In genomic region chr17:7260360-7260759, GRCm38 (mm10) we compare ENCODE assay signal across 15 mouse cellular contexts.
DNase-seq lines count a peak whose midpoint lies in the region; ATAC-seq and TF ChIP-seq lines count a peak whose summit lies in the region.
"Had no signal": no experiment of that assay in that cellular context is flagged by ENCODE, and none has a peak within 500 bp of the region (broad histone marks: within the 10 kb centered on the region; RNA-seq: fewer than 3 reads in every experiment).

No protein-coding gene starts in this region.

- intact Hi-C loops in heart, postnatal 14 days (cut with DNase I): no loop called here
- intact Hi-C loops in left cerebral cortex, postnatal 25 days (cut with DNase I): no loop called here

- TF ChIP-seq EP300 in liver, postnatal 0 days (IDR thresholded peaks at IDR 0.05; ENCODE audit: low read depth): no peak

- no peak overlapping the region for H3K4me3 ChIP-seq in liver, postnatal 0 days (ENCODE audit: low read depth, low read length)
- no peak overlapping the region for H3K4me3 ChIP-seq in intestine, embryonic 16.5 days (ENCODE audit: low read length)
- no peak overlapping the region for H3K4me3 ChIP-seq in stomach, embryonic 15.5 days (replicated peaks)
- H3K4me3 ChIP-seq: midbrain, embryonic 12.5 days; neural tube, embryonic 12.5 days had no signal

- DNase-seq in heart, adult 11 months: peak; percentile 90
- DNase-seq in heart, postnatal 14 days: no peak
- peak; percentile 29 for DNase-seq in liver
- no peak for DNase-seq in liver, postnatal 0 days
- DNase-seq in left cerebral cortex, postnatal 25 days (ENCODE audit: low spot score in 2 of 2): no peak
- no peak for DNase-seq in cerebellum, adult 18-20 months
- DNase-seq: adrenal gland, adult 8-10 months; cerebellum, postnatal 36 days; forebrain, postnatal 0 days; gastrocnemius, postnatal 36 days had no signal

- H3K9ac ChIP-seq in liver, postnatal 0 days (replicated peaks): no peak overlapping the region
- no peak overlapping the region for H3K9ac ChIP-seq in intestine, embryonic 16.5 days (ENCODE audit: low read depth, low read length)
- H3K9ac ChIP-seq in stomach, embryonic 15.5 days: no peak overlapping the region
- H3K9ac ChIP-seq: forebrain, postnatal 0 days; midbrain, embryonic 12.5 days; neural tube, embryonic 12.5 days had no signal

- H3K36me3 ChIP-seq in liver, postnatal 0 days (replicated peaks; ENCODE audit: insufficient read depth, low read length): no peaks in the 10 kb centered on the region
- no peaks in the 10 kb centered on the region for H3K36me3 ChIP-seq in intestine, embryonic 16.5 days (ENCODE audit: control insufficient read depth, insufficient read depth, low read length)
- no peaks in the 10 kb centered on the region for H3K36me3 ChIP-seq in stomach, embryonic 15.5 days

- ATAC-seq in liver, postnatal 0 days: no peak
- peak; percentile 81 for ATAC-seq in intestine, embryonic 16.5 days
- peak; percentile 70 for ATAC-seq in stomach, embryonic 15.5 days (ENCODE audit: insufficient read depth, low FRiP score, low read depth)
- ATAC-seq: forebrain, postnatal 0 days; lung, postnatal 0 days had no signal

- H3K27ac ChIP-seq in liver, postnatal 0 days (ENCODE audit: low read depth): no peak overlapping the region
- H3K27ac ChIP-seq in intestine, embryonic 16.5 days (ENCODE audit: low read length): no peak overlapping the region
- no peak overlapping the region; the same call in 1 of the 2 replicates for H3K27ac ChIP-seq in stomach, embryonic 15.5 days
- H3K27ac ChIP-seq: midbrain, embryonic 12.5 days; neural tube, embryonic 12.5 days had no signal

- peaks cover 3% of the 10 kb centered on the region; the same call in 1 of the 2 replicates for H3K4me1 ChIP-seq in liver, postnatal 0 days (ENCODE audit: insufficient read depth)
- peaks cover 34% of the 10 kb centered on the region for H3K4me1 ChIP-seq in intestine, embryonic 16.5 days (ENCODE audit: control insufficient read depth, insufficient read depth, low read length)
- peaks cover 19% of the 10 kb centered on the region for H3K4me1 ChIP-seq in stomach, embryonic 15.5 days

- 43% methylated on average over 10 of the region's 10 CpGs for WGBS in liver, postnatal 0 days (ENCODE audit: insufficient replicate concordance)
- WGBS in intestine, embryonic 16.5 days: 30% methylated on average over 10 of the region's 10 CpGs
- WGBS in stomach, embryonic 15.5 days: 24% methylated on average over 10 of the region's 10 CpGs

- TF ChIP-seq CTCF in liver, postnatal 0 days (IDR thresholded peaks at IDR 0.05; ENCODE audit: low read depth): no peak

- H3K4me2 ChIP-seq in liver, postnatal 0 days (ENCODE audit: low read depth, low read length): no peak overlapping the region
- H3K4me2 ChIP-seq in intestine, embryonic 16.5 days (ENCODE audit: low read depth, low read length): peak overlapping the region; percentile 13; the same call in 1 of the 2 replicates
- no peak overlapping the region for H3K4me2 ChIP-seq in stomach, embryonic 15.5 days
- H3K4me2 ChIP-seq: midbrain, embryonic 12.5 days; neural tube, embryonic 12.5 days had no signal

- no peaks in the 10 kb centered on the region for H3K27me3 ChIP-seq in liver, postnatal 0 days (ENCODE audit: insufficient read depth, low read length)
- no peaks in the 10 kb centered on the region for H3K27me3 ChIP-seq in intestine, embryonic 16.5 days (replicated peaks; ENCODE audit: control insufficient read depth, insufficient read depth, low read length)
- no peaks in the 10 kb centered on the region for H3K27me3 ChIP-seq in stomach, embryonic 15.5 days (replicated peaks)
- H3K27me3 ChIP-seq: midbrain, embryonic 12.5 days; neural tube, embryonic 12.5 days had no signal

- H3K9me3 ChIP-seq in liver, postnatal 0 days (ENCODE audit: low read length): no peaks in the 10 kb centered on the region
- no peaks in the 10 kb centered on the region for H3K9me3 ChIP-seq in intestine, embryonic 16.5 days (ENCODE audit: control insufficient read depth, low read length)
- no peaks in the 10 kb centered on the region for H3K9me3 ChIP-seq in stomach, embryonic 15.5 days
- H3K9me3 ChIP-seq: midbrain, embryonic 12.5 days; neural tube, embryonic 12.5 days had no signal

Comparison
In these comparisons a context has a peak if more than half of its experiments do, and no peak if none do; other contexts are left out.
1. DNase-seq: peak in heart, adult 11 months (single experiment) and liver (single experiment); none in heart, postnatal 14 days (0 of 2), liver, postnatal 0 days (single experiment), left cerebral cortex, postnatal 25 days (0 of 2) and cerebellum, adult 18-20 months (0 of 2).